Mouse (Mus musculus) embryo, embryonic 9.5 days (tissue): Measurements from ENCODE around the gene Cmc2.

Experiments
- DNase-seq: peaks from one replicate; pipeline ENCODE4 v3.0.0-alpha.2; 2017; ENCODE audit errors: extremely low spot score

The Cmc2 gene

GRCm38 (mm10) chr8:116842678-116843077 lies 78.6 kb downstream of the Cmc2 start:
- no peak for DNase-seq
